Mouse (Mus musculus) naive thymus-derived CD4-positive, alpha-beta T cell, adult 2 months (primary cell): ENCODE results near the gene Ehd1.

Experiments
- DNase-seq: peaks from one replicate; pipeline ENCODE4 v3.0.0-alpha.2; 2011; ENCODE audit warnings: low read depth

Gene Ehd1

DNA sequence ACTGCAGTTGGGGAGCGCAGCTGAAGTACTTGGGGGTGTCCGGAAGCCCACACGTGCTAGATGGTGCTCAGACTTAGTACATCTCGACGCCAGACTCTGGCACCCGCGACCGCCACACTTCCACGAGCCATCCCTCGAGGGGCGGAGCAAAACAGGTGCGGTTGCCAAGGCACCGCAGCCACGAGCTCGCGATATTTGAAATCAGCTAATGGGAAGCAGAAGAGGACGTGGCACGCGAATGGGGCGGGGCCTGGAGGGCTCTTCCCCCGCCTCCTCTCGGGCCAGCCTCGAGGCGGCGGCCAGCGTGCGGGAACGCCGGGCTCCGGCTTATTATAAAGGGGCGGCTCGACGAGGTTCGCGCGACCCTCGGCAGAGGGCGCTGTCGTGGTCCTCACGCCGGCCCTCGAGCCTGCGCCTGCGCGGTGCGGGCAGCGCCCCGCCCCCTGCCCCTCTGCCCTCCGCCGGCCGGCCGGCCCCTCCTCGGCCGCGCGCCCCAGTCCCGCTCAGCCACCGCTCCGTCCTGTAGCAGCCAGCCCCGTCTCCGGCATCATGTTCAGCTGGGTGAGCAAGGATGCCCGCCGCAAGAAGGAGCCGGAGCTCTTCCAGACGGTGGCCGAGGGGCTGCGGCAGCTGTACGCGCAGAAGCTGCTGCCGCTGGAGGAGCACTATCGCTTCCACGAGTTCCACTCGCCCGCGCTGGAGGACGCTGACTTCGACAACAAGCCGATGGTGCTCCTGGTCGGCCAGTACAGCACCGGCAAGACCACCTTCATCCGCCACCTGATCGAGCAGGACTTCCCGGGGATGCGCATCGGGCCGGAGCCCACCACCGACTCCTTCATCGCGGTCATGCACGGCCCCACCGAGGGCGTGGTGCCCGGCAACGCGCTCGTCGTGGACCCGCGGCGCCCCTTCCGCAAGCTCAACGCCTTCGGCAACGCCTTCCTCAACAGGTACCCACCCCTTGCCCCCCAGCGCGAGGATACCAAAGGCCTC lies at the start of gene Ehd1:
Gene Ehd1, plus strand, starts transcription at position 300 of the 996 bp plus-strand sequence.
- DNase-seq = peak; percentile 97

DNA sequence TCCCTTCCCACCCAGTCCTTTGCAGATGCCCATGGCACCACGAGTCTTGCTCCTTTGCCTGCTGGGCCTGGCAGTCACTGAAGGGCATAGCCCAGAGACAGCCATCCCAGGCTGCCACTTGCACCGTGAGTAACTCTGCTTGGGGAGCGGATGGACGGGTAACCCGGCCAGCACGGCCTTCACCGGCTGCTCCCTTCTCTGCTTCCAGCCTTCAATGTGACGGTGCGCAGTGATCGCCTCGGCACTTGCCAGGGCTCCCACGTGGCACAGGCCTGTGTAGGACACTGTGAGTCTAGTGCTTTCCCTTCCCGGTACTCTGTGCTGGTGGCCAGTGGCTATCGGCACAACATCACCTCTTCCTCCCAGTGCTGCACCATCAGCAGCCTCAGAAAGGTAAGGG lies 49.8 kb upstream of the Ehd1 start:
- no peak for DNase-seq

DNA sequence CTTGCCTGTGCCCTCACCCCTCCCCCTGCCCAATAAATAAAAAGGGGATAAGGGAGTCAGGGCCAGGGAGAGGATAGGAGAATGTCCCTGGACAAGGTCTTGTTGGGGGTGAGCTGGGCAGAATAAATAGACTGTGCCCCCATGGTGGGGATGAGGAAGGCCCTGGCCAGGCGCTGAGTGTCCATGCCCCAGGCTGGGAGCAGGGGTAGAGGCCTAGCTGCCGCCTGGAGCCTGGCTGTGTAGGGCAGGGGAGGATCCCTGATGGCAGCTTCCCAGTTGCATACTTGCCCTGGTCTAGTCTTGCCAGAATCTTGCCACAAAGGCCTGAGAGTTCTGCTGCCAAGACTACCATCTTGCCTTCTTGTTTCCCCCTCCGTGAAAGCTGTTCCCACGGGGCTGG lies 48.7 kb upstream of the Ehd1 start:
- no peak for DNase-seq

DNA sequence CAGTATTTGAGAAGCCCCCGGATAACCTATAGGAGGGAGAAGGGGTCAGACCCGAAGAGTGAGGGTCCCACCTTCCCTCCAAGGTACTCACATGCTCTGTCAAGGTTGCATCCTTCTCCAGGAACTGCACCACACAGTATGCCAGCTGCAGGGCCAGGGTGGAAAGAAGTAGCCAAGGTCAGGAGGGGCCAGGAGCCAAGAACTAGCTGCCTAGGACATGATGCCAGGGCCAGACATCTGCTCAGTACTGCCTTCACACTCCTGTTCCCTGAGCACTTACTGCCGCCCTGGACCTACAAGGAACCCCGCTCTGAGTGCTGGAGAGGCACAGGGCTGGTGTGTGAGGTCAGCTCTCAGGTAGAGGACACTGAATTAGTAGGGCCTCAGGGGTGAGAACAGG lies 46.1 kb upstream of the Ehd1 start:
- DNase-seq = no peak

DNA sequence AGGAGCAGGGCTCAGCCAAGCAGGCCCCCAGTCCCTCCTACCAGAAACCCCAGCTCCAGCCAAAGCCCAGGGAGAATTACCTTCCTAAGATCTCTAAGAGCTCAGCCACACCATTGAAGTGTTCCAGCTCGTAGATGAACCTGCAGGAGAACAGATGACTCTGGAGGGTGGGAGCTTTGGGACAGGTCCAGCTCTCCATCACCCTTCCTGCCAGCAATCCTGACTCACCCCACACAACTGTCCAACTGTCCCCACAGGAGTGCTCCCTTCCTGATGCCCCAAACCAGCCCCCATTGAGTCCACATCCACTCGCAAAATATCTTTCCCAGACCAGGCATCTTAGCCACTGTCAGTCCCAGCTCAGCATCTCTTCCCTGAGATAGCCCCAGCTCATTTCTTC lies 45.5 kb upstream of the Ehd1 start:
- no peak for DNase-seq

DNA sequence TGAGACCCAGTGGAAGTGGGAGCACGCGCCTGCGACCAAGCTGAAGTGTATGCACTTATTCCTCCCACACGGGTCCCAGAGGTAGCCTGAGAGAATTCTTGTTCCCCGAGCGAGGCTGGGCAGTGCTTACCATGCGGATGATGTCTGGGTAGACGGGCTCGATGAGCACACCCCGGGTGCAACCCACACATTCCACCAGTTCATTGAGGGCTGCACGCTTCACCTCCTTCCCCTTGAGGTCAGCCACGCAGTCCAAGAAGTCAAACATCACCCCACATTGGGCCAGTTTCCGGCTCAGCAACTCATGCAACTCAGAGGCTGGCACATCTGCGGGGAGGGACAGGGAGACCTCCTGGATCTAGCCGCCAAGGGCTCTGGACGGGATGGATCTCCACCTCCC lies 42.9 kb upstream of the Ehd1 start:
- DNase-seq = no peak

DNA sequence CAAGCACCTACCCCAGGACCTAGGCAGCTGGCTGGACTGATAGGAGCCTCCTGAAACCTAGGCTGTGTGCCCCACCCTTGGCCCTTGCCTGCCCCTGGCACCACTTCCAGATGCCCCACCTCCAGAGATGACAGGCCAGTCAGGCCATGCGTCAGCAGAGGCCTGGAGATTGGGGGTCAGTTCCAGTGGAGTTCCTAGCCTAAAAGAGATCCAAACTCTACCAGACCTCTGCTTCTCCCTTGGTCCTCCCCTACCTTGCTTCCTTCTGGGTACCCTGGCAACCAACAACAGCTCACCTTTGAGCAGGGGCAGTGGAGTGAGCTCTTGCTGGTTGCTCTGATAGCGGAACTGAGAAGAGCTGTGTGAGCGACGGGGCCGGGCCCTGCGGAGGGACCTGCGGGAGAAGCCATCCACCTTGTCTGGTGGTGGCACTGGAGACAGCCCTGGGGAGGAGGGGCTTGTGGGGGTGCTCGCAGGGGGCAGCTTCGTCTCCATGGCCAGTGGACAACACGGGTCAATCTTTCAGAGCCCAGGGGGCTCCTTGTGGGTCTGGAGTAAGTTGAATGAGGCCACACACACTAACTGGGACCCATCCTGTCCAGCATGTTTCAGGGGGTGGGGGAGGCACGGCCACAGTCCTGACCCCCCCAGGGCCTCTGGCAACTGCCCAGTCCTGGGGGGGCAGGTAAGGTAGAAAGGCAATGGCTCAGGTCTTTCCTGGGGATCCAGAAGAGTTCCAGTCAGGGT lies 42.0 kb upstream of the Ehd1 start:
- DNase-seq = no peak

DNA sequence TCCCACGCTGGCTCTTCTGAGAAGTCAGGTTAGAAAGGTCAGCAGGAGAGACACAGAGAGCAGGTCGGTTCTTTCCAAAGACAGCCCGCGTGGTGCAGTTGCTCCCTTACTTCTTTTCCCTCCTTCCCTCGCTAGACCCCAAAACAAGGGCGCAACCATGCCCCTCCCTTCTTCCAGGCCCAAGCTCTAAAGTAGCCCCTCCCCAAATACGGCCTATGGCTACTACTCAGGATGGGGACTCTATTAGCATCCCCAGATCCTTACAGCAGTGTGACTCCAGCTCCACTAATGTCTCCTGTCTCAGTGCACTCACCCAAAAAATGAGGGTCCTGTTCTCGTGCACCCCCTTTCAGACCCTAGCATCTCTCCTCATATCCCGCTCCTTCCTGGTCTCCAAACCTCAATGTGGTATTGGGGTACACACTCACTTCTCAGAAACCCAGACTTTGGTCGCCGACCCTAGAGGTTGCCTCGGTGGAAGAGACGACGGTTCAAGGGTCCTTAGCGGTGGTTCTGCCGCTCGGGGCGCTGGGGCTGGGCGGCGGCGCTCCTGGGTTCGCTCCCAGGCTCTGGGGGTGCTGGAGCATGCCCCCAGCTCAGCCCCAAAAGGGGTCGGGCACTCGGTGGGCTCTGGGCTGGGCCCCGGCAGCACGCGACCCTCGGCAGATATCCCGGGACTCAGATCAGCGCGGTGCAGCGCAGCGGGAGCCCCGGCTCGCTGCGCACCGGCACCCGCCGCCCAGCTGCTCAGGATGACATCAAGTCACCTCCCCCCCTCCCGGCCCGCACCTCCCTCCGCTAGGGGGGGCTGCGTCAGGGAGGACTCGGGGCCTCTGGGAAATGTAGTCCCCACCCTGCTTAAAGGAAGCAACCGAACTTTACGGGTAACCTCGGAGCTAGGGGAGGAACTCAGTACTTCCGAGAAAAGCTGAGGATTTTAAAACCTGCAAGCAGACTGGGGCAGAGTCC lies 41.2 kb upstream of the Ehd1 start, which contains the start of gene Ppp2r5b:
Gene Ppp2r5b, minus strand, starts transcription at position 789 of the 969 bp plus-strand sequence.
- peak; percentile 94 for DNase-seq

DNA sequence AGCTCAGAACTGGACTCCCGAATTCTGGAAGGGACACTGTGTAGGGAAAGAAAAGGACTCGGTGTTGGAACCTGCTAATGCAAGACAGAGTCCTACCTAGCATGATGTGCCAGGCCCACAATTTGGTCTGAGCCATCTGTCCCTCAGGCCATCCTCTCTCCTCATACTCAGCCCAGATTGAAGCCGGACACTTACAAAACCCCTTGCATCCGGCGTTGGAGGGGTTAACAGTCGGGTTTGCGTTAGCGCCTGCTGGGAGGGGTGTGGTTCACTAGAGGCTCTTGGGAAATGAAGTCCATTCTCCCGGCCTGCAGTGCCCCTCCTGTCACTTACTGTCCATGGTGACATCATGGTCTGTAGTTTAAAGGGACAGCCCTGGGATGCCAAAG lies 40.5 kb upstream of the Ehd1 start:
- peak; percentile 82 for DNase-seq

DNA sequence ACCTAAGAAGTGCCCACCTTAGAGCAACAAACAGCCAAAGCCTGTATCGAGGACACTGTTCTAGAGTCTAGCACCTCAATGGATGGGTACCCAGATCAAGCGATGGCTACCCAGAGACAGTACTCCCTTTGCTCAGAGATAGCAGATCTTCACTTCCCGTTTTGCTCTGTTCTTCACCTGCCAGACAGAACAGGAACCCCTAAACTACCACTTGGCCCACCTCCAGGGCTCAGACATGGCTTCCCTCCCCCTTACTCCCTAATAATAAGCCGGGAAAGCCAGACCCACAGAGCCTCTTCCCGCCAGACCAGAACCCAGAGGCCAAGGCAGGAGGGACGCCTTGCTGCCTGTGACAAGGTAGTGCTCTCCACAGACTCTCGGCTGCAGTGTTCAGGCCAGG lies 39.7 kb upstream of the Ehd1 start:
- no peak for DNase-seq

DNA sequence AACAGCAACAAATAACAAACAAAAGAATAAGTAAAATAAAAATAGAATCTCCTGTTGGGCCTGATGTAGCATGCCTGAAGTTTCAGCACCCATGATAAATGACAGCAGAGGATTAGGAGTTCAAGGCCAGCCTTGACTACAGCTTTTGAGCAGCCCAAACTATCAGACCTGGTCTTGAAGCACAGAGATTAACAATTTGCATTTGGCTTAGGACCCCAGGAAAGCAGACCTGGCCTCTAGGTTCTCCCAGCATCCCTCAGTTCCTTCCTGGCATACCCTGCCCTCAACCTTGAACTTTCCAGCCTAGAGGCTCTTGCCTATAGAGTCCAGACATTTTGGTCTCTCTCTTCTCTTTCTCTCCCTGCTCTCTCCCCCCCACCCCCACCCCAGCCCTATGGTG lies 37.8 kb upstream of the Ehd1 start:
- no peak for DNase-seq

DNA sequence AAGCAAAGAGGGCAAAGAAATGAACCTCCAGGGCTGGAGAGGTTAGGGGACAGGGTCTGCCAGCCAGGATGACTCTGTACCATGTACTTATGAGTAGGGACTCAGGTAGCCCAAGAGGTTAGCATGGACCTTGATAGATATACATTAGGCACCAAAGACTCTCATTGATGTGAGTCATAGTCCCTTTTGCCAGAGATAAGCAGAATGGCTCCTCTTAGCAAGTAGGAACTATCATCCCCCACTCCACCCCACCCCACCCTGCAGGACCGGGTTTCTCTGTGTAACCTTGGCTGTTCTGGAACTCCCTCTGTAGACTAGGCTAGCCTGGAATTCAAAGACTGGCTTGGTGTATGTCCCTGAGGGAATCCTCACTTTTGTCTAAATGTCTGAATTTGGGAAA lies 36.4 kb upstream of the Ehd1 start:
- DNase-seq = no peak

DNA sequence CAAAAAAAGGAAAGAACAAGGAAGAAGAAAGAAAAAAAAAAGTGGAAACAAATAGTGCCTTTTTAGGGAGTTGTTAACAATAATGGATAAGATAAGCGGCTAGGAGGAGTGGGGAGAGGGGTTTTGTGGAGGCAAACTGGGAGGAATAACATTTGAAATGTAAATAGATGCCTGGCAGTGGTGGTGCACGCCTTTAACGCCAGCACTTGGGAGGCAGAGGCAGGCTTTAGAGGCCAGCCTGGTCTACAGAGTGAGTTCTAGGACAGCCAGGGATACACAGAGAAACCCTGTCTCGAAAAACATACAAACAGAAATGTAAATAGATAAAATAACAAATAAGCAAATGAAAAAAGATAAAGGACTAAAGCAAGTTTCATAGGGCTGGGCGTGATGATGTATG lies 35.8 kb upstream of the Ehd1 start:
- no peak for DNase-seq

DNA sequence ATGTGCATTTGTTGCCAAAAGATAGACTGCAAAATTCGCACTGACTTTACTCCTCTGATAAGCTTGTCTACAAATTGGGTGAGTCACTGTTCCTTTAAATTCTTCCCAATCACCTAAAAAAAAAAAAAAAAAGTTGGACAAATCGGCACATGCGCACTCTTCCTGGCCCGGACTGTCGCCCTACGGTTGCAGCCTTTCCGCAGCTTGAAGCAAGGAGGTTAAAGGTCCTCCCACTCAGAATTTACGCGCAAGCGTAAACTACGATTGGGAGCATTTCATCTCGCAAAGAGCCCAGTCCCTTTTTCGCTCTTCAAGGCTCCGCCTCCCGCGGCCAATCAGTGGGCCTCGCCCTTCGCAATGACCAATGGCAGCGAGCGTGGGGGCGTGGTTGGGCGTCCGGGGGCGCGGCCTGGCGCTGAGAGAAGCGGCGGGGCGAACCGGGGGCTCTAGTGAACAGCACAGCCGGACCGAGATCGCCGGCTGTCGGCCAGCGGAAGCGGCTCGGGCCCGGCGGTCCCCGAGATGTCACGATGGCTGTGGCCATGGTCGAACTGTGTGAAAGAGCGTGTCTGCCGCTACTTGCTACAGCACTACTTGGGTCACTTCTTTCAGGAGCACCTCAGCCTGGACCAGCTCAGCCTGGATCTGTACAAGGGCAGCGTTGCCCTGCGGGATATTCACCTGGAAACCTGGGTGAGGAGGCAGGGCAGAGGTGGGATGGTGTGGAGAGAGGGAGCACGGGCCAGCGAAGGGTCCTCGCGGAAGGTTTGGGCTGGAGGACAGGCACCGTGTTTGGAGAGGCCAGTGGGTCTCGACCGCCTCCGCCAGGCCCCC lies 35.0 kb upstream of the Ehd1 start, which contains the start of gene Atg2a:
Gene Atg2a, plus strand, starts transcription at position 395 of the 834 bp plus-strand sequence.
- DNase-seq = peak; percentile 99

DNA sequence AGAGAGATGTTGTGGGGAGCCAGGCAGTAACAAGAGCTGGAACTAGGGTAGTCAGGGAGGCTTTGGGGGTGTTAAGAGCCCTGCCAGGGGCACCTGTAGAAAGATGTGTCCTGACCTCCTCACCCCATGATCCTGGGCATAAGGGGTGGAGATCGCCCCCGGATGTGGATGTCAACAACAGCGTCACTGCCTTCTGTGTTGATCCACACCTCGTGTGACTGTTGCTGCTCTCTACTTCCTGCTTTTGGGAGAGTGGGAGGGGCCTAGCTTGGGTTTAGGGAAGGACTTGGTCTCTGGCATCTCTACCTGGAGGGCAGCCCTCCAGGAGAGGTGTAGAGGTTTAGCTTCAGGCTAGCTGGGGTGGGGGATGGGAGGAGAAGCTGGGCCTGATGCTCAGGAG lies 34.2 kb upstream of the Ehd1 start:
- DNase-seq = peak; percentile 86

DNA sequence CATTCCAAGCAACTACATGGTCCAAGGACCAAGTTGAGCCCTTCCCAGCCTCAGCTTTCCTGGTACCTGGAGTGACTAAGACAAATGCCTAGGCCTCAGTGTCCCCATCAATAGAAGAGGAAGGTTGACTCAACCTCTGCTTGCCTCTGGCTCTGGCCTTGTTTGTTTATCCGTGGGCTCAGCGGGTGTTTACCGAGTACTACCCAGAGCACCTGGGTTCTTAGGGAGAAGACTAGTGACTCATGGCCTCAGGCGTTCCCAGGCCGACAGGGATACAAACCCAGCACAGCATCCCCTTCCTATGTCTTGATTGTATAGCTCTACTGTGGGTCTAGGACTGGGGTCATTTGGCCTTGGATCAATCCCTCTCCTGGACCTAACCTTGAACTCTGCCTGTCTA lies 33.3 kb upstream of the Ehd1 start:
- no peak for DNase-seq

DNA sequence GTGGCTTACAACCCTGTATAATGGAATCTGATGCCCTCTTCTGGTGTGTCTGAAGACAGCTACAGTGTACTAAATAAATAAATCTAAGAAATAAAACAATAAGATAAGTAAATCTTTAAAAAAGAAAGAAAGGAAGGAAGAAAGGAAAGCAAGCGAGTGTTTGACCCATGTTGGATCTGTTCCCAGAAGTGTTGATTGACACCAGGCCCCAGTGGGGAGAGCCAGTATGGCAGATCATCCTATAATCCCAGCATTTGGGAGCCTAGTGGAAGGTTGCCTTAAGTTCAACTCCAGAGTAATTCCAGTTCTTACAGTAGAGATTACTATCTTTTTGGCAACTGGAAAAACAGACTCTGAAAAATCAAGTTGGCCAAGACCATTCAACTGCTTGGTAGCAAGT lies 30.7 kb upstream of the Ehd1 start:
- DNase-seq = peak; percentile 3

DNA sequence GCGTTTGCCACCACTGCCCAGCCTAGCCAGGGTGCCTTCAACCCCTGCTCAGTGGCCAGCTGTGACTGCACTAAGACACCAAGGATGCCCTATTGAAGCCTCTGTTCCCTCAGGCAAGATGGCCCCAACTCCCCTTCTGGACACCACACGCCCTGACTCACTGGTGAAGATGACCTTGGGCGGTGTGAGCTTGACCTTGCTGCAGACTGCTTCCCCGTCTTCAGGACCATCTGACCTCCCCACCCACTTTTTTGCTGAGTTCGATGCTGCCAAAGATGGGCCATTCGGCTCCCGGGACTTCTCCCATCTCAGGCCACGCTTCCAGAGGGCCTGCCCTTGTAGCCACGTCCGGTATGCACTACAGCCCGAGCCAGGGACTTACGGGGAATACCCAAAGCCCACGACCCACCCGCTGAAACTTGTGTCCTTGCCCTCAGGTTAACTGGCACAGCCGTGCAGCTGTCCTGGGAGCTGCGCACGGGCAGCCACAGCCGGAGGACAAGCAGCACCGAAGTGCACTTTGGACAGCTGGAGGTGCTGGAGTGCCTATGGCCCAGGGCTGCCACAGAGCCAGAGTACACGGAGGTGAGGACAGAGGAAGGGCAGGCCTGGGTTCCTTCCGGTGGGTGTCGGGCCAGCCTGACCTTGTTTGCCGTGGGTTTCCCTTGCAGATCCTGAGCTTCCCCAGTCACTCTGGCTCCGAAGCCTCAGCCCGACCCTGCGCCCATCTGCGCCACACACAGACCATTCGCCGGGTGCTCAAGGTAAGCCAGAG lies 28.8 kb upstream of the Ehd1 start:
- no peak for DNase-seq

DNA sequence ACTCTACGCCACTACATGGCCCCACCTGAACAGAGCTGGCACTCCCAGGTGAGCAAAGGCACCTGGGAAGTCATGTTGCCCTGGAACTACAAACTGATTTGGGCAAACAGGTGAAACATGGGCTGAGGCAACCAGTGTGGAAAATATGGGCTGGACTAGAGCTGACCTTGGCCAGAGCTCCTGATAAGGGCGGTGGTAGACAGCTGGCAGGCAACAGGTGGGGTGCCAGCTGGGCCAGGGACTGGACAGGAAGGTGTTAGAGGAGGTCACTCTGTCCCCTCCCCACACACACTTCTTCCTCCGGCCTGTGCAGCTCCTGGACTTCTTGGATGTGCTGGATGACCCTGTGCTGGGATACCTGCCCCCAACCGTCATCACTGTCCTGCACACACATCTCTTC lies 23.5 kb upstream of the Ehd1 start:
- no peak for DNase-seq

DNA sequence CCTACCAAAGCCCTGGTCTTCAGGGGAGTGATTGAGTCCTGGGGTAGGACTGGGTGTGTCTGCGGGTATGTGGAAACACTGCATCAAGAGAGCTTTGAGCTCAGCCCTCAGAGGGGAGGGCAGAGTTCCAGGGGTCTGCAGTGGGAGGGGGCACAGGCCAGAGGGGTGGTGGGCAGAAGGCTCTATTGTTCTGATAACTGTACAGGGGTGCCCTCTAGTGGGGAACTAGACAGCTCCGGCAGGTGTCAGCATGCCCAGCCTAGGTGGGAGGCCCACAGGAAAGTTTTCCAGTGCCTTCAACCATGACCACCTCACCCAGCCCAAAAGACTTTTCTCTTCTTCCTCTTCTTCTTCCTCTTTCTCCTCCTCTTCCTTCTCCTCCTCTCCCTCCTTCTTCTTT lies 16.1 kb upstream of the Ehd1 start:
- peak; percentile 58 for DNase-seq
